Mouse (Mus musculus) cortical plate, adult 2 months (tissue): Measurements from ENCODE around the gene Etl4.

Experiments used
- CTCF ChIP-seq: fragments of 200-500 bp; IDR thresholded peaks from 2 replicates; pipeline ENCODE4 v1.5.1; 2011; ENCODE audit warnings: mild to moderate bottlenecking, control low read depth, low read length; ENCODE audit not compliant: insufficient read depth; ENCODE audit errors: extremely low read depth
- POLR2A ChIP-seq: fragments of 200-500 bp; IDR thresholded peaks from 2 replicates; pipeline ENCODE4 v1.6.1; 2011; ENCODE audit warnings: mild to moderate bottlenecking, low read length, control low read depth; ENCODE audit not compliant: insufficient read depth; ENCODE audit errors: extremely low read depth

- no peak for TF ChIP-seq CTCF
- no peak for TF ChIP-seq POLR2A
Observed at GRCm38 (mm10) chr2:20417998-20418397, 508.4 kb downstream of the Etl4 start.
